Mouse (Mus musculus): ENCODE measurements around the gene Gdf10. TPM values are rescaled to one million over a fixed set of nuclear protein-coding genes. Genes with fewer than 3 reads are reported as not detected.

Gene Gdf10
- polyA plus RNA-seq, 1 experiment: not detected

DNA sequence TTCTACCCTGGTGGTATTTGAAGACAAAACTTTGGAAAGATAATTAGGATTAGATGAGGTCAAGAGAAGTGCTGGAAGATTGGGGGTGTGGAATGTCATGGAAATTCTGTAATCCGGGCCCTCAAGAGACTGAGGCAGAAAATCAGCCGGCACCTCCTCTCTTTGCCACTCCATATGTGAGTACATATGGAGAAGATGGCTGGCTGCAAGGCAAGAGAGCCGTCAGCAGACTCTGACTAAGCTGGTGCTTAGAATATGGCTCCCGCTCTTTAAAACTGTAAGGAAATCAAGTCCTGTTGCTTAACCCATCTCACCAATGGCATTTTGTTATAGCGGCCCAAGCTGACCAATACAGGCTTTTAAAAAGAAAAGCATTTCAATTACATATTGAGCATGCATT lies 27.6 kb upstream of the Gdf10 start:
- peaks cover 8% of the 10 kb centered on the region for H3K4me1 ChIP-seq (ENCODE audit: control insufficient read depth, insufficient read depth, low read length)
- H3K27ac ChIP-seq (ENCODE audit: insufficient read depth, low read depth, low read length): no peak overlapping the region
- TF ChIP-seq CTCF (IDR thresholded peaks at IDR 0.05; ENCODE audit: insufficient read depth, low read depth, low read length) (no peak), POLR2A (IDR thresholded peaks at IDR 0.05; ENCODE audit: insufficient read depth, low read depth, low read length) (no peak)
- 90% methylated on average over 5 of the region's 5 CpGs for WGBS
- no peak overlapping the region for H3K4me3 ChIP-seq (ENCODE audit: insufficient read depth, low read depth, low read length)

DNA sequence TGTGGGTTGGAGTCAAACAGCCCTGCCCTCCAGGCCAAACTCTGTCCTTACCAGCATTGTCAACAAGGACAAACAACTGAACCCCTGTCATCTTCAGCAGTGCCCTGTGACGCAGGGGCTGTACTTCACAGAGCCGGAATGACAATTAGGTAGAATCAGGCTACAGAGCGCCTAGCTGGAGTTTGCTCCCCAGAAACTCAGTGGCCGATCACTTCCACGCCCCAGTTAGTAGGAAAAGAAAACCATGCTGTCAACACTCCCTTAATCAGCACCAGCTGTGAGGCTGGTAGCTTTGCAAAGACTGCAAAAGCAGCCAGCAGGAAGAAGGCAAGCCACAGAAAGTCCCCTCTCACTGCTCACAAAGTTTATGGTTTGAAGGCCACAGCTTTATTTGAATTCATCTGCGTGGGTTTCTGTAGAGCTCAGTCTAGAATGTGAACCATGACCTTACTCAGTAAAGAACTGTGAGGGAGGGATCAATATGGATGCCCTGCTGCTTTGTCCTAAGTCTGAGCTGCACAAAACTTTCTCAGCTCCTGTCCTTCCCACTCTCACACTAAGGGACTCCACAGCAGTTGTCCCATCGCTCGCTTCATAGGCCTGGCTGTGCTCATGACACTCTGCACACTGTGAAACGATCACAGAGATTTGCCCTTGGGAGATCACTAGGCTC lies 26.6 kb upstream of the Gdf10 start:
- no peak overlapping the region for H3K27ac ChIP-seq (ENCODE audit: insufficient read depth, low read depth, low read length)
- 32% methylated on average over 9 of the region's 9 CpGs for WGBS
- peaks cover 8% of the 10 kb centered on the region for H3K4me1 ChIP-seq (ENCODE audit: control insufficient read depth, insufficient read depth, low read length)
- H3K4me3 ChIP-seq (ENCODE audit: insufficient read depth, low read depth, low read length): no peak overlapping the region
- no peak for TF ChIP-seq CTCF (IDR thresholded peaks at IDR 0.05; ENCODE audit: insufficient read depth, low read depth, low read length)
- TF ChIP-seq POLR2A (IDR thresholded peaks at IDR 0.05; ENCODE audit: insufficient read depth, low read depth, low read length): no peak

DNA sequence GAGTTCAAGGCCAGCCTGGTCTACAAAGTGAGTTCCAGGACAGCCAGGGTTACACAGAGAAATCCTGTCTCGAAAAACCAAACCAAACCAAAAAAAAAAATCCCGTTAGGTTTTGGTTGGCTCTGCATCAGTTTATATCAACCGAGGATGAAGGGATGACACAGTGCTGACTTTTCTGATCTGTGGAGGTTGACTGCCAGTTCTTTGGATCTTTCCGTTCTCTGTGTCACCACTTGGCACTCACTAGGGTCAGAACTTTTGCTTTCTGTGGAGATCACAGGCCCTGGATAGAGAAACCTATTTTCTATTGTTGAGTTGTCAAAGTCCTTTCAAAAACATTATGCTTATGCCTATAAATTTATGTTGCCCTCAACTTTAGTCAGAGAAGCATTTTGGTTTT lies 20.6 kb upstream of the Gdf10 start:
- H3K27ac ChIP-seq (ENCODE audit: insufficient read depth, low read depth, low read length): no peak overlapping the region
- TF ChIP-seq POLR2A (IDR thresholded peaks at IDR 0.05; ENCODE audit: insufficient read depth, low read depth, low read length): no peak
- TF ChIP-seq CTCF (IDR thresholded peaks at IDR 0.05; ENCODE audit: insufficient read depth, low read depth, low read length): no peak
- no peak overlapping the region for H3K4me3 ChIP-seq (ENCODE audit: insufficient read depth, low read depth, low read length)
- 92% methylated on average over 4 of the region's 4 CpGs for WGBS
- no peaks in the 10 kb centered on the region for H3K4me1 ChIP-seq (ENCODE audit: control insufficient read depth, insufficient read depth, low read length)

DNA sequence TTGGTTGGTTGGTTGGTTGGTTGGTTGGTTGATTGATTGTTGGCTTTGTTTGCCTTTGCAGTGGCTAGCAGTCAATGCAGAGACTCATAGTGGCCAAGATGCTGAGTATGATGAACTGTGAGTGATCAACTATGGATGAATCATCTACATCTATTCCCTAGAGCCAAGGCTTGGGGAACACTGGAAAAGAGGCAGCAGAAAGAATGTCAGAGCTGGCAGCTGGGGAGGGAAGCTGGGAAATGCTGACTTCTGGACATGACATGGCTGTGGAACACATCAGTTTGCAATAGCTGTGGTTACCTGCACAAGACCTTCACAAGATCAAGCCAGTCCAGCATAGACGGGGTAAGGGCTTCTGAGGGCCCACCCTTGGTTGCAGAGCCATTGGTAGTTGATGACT lies 20.2 kb upstream of the Gdf10 start:
- 97% methylated on average over 1 of the region's 1 CpGs for WGBS
- Histone ChIP-seq H3K4me3 (ENCODE audit: insufficient read depth, low read depth, low read length) (no peak overlapping the region), H3K4me1 (ENCODE audit: control insufficient read depth, insufficient read depth, low read length) (no peaks in the 10 kb centered on the region), H3K27ac (ENCODE audit: insufficient read depth, low read depth, low read length) (no peak overlapping the region)
- no peak for TF ChIP-seq POLR2A (IDR thresholded peaks at IDR 0.05; ENCODE audit: insufficient read depth, low read depth, low read length)
- no peak for TF ChIP-seq CTCF (IDR thresholded peaks at IDR 0.05; ENCODE audit: insufficient read depth, low read depth, low read length)

DNA sequence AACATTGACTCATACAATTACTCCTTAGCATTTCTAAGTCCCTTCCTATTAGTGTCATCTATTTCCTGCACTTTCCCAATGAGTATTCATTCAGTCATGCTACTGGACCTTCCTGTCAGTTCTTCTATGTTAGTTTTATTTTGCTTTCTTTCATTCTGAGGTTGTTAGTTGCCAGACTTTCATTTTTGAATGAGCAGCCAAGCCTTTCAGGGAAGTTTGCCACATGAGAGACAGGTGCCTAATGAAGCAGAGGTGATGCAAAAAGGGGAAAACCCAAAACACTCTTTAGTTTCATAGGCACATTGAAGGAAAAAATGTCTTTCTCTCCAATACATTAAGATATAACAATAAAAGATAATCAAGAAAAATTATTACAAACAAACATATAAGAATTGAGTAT lies 18.5 kb upstream of the Gdf10 start:
- Histone ChIP-seq H3K4me1 (ENCODE audit: control insufficient read depth, insufficient read depth, low read length) (no peaks in the 10 kb centered on the region), H3K4me3 (ENCODE audit: insufficient read depth, low read depth, low read length) (no peak overlapping the region), H3K27ac (ENCODE audit: insufficient read depth, low read depth, low read length) (no peak overlapping the region)
- no peak for TF ChIP-seq CTCF (IDR thresholded peaks at IDR 0.05; ENCODE audit: insufficient read depth, low read depth, low read length)
- no peak for TF ChIP-seq POLR2A (IDR thresholded peaks at IDR 0.05; ENCODE audit: insufficient read depth, low read depth, low read length)

DNA sequence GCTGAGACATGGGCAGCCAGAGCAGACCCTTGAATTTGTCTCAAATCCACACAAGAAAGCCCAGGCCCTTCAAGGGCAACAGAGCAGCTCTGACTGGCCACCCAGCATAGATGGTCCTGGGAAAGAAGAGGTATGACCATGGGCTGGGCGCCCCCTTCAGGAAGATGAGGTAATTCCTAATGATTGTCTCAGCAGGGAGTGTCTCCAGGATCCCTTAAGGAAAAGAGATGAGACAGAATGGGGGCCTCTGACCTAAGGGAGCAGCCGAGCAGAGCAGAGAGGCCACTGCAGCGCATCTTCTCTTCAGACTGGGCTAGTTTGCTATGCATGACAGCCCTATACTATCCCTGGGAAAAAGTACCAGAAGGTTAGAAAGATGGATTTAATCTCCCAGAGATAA lies 9.7 kb upstream of the Gdf10 start:
- Histone ChIP-seq H3K4me3 (ENCODE audit: insufficient read depth, low read depth, low read length) (no peak overlapping the region), H3K4me1 (ENCODE audit: control insufficient read depth, insufficient read depth, low read length) (no peaks in the 10 kb centered on the region), H3K27ac (ENCODE audit: insufficient read depth, low read depth, low read length) (no peak overlapping the region)
- TF ChIP-seq CTCF (IDR thresholded peaks at IDR 0.05; ENCODE audit: insufficient read depth, low read depth, low read length): no peak
- no peak for TF ChIP-seq POLR2A (IDR thresholded peaks at IDR 0.05; ENCODE audit: insufficient read depth, low read depth, low read length)
- WGBS: 59% methylated on average over 3 of the region's 3 CpGs

DNA sequence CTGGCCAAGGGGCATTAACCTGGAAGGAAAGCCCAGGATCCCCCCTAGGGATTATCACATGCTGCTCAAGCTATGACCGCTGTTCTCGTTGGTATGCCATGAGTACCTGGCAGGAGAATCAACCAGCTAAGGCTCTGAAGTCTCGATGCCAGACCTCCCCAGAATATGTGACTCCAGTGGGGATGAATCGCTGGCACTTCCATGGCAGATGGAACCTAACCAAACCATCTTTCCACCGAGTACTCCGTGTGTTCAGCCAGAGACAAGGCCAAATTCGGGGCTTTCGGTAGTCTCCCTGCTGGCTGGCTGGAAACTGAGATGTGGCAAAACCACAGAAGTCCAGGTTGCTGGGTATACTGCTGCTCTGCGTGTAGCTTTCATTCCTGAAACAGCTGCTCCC lies 9.2 kb upstream of the Gdf10 start:
- 95% methylated on average over 9 of the region's 9 CpGs for WGBS
- TF ChIP-seq POLR2A (IDR thresholded peaks at IDR 0.05; ENCODE audit: insufficient read depth, low read depth, low read length) (no peak), CTCF (IDR thresholded peaks at IDR 0.05; ENCODE audit: insufficient read depth, low read depth, low read length) (no peak)

DNA sequence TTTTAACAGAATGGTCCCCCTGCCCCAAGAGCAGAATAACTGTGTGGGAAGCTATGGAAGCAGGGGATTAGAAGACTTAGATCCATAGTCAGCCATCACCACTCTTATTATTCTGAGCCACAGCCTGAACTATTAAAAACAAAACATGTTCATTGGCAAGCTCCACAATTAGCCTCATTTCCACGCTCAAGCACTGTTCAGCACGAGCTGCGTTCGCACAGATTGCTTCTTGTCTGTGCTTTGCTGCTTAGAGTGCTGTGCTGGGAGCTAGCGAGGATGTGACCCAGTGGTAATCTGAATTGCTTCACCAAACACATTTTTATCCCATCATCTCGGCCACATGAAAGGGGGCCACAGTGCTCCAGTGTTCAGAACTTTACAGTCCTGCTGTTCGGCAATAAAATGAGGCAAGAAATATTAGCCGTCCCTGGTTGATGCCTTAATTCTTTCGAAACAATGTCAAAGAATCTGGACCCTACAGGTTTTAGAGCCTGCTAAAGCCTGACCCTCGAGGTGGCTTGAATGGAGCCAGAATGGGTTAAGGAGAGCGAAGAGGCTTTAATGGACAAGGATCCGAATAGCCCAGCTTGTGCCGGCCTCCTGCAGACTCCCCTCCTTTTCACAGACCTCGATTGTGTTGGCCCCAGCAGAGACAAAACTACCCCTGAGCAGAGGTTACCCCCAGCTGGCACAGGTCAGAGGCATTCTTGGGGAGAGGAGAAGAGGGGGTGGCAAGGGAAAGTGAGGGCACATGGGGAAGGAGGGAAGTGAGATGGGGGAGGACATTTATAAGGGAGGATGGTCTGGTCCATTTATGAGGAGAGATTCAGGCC lies 2.4 kb upstream of the Gdf10 start:
- Histone ChIP-seq H3K4me1 (ENCODE audit: control insufficient read depth, insufficient read depth, low read length) (peaks cover 13% of the 10 kb centered on the region), H3K27ac (ENCODE audit: insufficient read depth, low read depth, low read length) (no peak overlapping the region), H3K4me3 (ENCODE audit: insufficient read depth, low read depth, low read length) (no peak overlapping the region)
- 49% methylated on average over 14 of the region's 14 CpGs for WGBS
- TF ChIP-seq CTCF (IDR thresholded peaks at IDR 0.05; ENCODE audit: insufficient read depth, low read depth, low read length) (no peak), POLR2A (IDR thresholded peaks at IDR 0.05; ENCODE audit: insufficient read depth, low read depth, low read length) (no peak)

More for the DNA sequence above, 9.2 kb upstream of the Gdf10 start:
- H3K4me3 ChIP-seq (ENCODE audit: insufficient read depth, low read depth, low read length): no peak overlapping the region
- no peaks in the 10 kb centered on the region for H3K4me1 ChIP-seq (ENCODE audit: control insufficient read depth, insufficient read depth, low read length)
- no peak overlapping the region for H3K27ac ChIP-seq (ENCODE audit: insufficient read depth, low read depth, low read length)

DNA sequence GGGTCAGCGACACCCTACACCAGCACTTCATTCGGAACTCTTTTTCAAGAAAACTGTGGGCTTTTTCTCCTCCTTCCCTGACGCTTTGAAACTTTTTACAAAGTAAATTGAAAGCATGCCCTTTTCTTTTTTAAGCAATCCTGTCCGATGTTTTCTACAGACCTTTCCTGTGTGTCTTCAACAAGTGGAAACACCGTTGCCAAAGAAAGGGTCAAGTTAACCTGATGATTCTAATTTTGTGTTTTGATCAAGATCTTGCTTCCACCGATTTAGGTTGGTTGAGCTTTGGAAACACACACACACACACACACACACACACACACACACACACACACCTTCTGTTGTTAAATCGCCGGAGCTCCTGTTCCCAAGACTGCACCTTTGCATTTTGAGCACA lies 618 bp upstream of the Gdf10 start:
- peak overlapping the region; percentile 57 for H3K4me3 ChIP-seq (ENCODE audit: insufficient read depth, low read depth, low read length)
- TF ChIP-seq CTCF (IDR thresholded peaks at IDR 0.05; ENCODE audit: insufficient read depth, low read depth, low read length) (no peak), POLR2A (IDR thresholded peaks at IDR 0.05; ENCODE audit: insufficient read depth, low read depth, low read length) (no peak)
- H3K4me1 ChIP-seq (ENCODE audit: control insufficient read depth, insufficient read depth, low read length): peaks cover 13% of the 10 kb centered on the region
- 37% methylated on average over 8 of the region's 8 CpGs for WGBS
- no peak overlapping the region for H3K27ac ChIP-seq (ENCODE audit: insufficient read depth, low read depth, low read length)
